Mouse (Mus musculus): Measurements from ENCODE around the gene Wdr6. TPM values are rescaled to one million over a fixed set of nuclear protein-coding genes. Genes with fewer than 3 reads are reported as not detected.

Wdr6 gene
- polyA plus RNA-seq, 1 experiment: 97.4 TPM

- no peak overlapping the region for H3K4me3 ChIP-seq (replicated peaks; ENCODE audit: insufficient read depth, low read depth, low read length)
- no peak overlapping the region for H3K27ac ChIP-seq (ENCODE audit: insufficient read depth, low read length)
- TF ChIP-seq POLR2A (IDR thresholded peaks at IDR 0.05; ENCODE audit: borderline replicate concordance, insufficient read depth, low read length): no peak
- TF ChIP-seq CTCF (IDR thresholded peaks at IDR 0.05; ENCODE audit: borderline replicate concordance, insufficient read depth, low read depth, low read length): no peak
- no peaks in the 10 kb centered on the region for H3K27me3 ChIP-seq (ENCODE audit: control insufficient read depth, insufficient read depth, low read length)
- DNase-seq: no peak
- H3K4me1 ChIP-seq (ENCODE audit: control insufficient read depth, insufficient read depth, low read length): no peaks in the 10 kb centered on the region
Observed at GRCm38 (mm10) chr9:108540846-108541245, 37.7 kb downstream of the Wdr6 start.

DNA sequence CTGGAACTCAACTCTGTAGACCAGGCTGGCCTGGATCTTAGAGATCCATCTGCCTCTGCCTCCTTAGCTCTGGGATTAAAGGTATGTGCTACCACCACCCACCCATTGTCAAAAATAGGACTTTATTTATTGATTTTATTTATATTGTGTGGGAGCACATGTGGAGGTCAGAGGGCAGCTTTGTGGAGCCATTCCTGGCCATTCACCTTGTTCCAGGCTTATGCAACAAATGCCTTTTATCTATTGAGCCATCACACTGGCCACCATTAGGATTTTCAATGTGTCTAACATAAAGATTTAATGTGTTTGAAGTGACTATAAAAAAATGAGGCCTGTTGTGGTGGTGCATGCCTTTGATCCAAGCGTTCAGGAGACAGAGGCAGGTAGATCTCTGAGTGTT lies 47.0 kb downstream of the Wdr6 start:
- WGBS: 96% methylated on average over 1 of the region's 1 CpGs
- no peak overlapping the region for H3K27ac ChIP-seq (ENCODE audit: insufficient read depth, low read length)
- no peaks in the 10 kb centered on the region; the same call in 1 of the 2 replicates for H3K4me1 ChIP-seq (ENCODE audit: control insufficient read depth, insufficient read depth, low read length)
- TF ChIP-seq CTCF (IDR thresholded peaks at IDR 0.05; ENCODE audit: borderline replicate concordance, insufficient read depth, low read depth, low read length) (no peak), POLR2A (IDR thresholded peaks at IDR 0.05; ENCODE audit: borderline replicate concordance, insufficient read depth, low read length) (no peak)
- no peak for DNase-seq
- no peak overlapping the region for H3K4me3 ChIP-seq (replicated peaks; ENCODE audit: insufficient read depth, low read depth, low read length)
- no peaks in the 10 kb centered on the region for H3K27me3 ChIP-seq (ENCODE audit: control insufficient read depth, insufficient read depth, low read length)

- H3K4me3 ChIP-seq (replicated peaks; ENCODE audit: insufficient read depth, low read depth, low read length): no peak overlapping the region
- no peaks in the 10 kb centered on the region; the same call in 1 of the 2 replicates for H3K4me1 ChIP-seq (ENCODE audit: control insufficient read depth, insufficient read depth, low read length)
- 79% methylated on average over 1 of the region's 1 CpGs for WGBS
- no peak for DNase-seq
- H3K27ac ChIP-seq (ENCODE audit: insufficient read depth, low read length): no peak overlapping the region
- TF ChIP-seq POLR2A (IDR thresholded peaks at IDR 0.05; ENCODE audit: borderline replicate concordance, insufficient read depth, low read length): no peak
- no peak for TF ChIP-seq CTCF (IDR thresholded peaks at IDR 0.05; ENCODE audit: borderline replicate concordance, insufficient read depth, low read depth, low read length)
- no peaks in the 10 kb centered on the region for H3K27me3 ChIP-seq (ENCODE audit: control insufficient read depth, insufficient read depth, low read length)
Observed at GRCm38 (mm10) chr9:108530954-108531353, 47.6 kb downstream of the Wdr6 start.

DNA sequence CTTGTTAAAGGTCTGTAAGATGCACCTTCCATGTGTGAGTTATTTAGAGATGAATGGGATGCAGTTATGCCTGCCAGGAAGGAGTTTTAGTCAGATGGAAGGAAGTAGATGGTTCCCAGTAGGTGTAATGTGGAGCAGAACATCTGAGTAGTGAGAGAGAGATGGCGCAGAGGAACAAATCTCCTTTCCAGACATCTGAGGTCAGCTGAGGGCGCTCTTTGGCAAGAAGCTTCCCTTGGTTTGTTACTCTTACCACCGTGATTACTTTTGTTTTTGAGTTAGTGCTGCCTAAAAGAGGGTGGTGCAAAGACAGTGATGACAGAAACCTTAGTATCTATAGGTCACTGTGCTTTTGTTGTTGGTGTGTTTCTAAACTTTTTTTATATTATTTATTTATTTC lies 53.1 kb downstream of the Wdr6 start:
- no peak for DNase-seq
- Histone ChIP-seq H3K4me1 (ENCODE audit: control insufficient read depth, insufficient read depth, low read length) (no peaks in the 10 kb centered on the region; the same call in 1 of the 2 replicates), H3K4me3 (replicated peaks; ENCODE audit: insufficient read depth, low read depth, low read length) (no peak overlapping the region), H3K27me3 (ENCODE audit: control insufficient read depth, insufficient read depth, low read length) (no peaks in the 10 kb centered on the region), H3K27ac (ENCODE audit: insufficient read depth, low read length) (no peak overlapping the region)
- TF ChIP-seq CTCF (IDR thresholded peaks at IDR 0.05; ENCODE audit: borderline replicate concordance, insufficient read depth, low read depth, low read length): no peak
- TF ChIP-seq POLR2A (IDR thresholded peaks at IDR 0.05; ENCODE audit: borderline replicate concordance, insufficient read depth, low read length): no peak
- 49% methylated on average over 3 of the region's 3 CpGs for WGBS

DNA sequence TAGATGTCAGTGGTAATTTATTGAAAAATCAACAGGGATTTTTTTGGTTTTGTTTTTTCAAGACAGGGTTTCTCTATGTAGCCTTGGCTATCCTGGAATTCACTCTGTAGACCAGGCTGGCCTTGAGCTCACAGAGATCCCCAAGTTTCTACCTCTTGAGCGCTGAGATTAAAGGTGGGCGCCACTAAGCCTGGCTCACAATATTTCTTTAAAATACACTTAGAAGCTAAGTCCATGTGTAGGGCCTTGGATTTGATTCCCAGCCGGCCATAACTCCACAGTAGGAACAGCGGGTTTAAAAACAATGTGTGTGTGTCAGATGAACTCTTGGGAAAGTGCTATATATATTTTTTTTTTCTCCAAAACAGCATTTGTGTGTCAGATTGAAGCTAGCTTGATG lies 55.2 kb downstream of the Wdr6 start:
- WGBS: 89% methylated on average over 4 of the region's 4 CpGs
- DNase-seq: no peak
- Histone ChIP-seq H3K27me3 (ENCODE audit: control insufficient read depth, insufficient read depth, low read length) (no peaks in the 10 kb centered on the region), H3K4me3 (replicated peaks; ENCODE audit: insufficient read depth, low read depth, low read length) (no peak overlapping the region), H3K27ac (ENCODE audit: insufficient read depth, low read length) (no peak overlapping the region), H3K4me1 (ENCODE audit: control insufficient read depth, insufficient read depth, low read length) (peaks cover 7% of the 10 kb centered on the region; the same call in 1 of the 2 replicates)
- TF ChIP-seq CTCF (IDR thresholded peaks at IDR 0.05; ENCODE audit: borderline replicate concordance, insufficient read depth, low read depth, low read length) (no peak), POLR2A (IDR thresholded peaks at IDR 0.05; ENCODE audit: borderline replicate concordance, insufficient read depth, low read length) (no peak)

Other genes with a start within 250 kb of the Wdr6 start
- gene Gpx1, start 239.8 kb downstream of the Wdr6 start, polyA plus RNA-seq (2012; rRNA removed): 247 and 249 TPM in 2 replicates
- 97.5 and 104 TPM in 2 replicates for gene Usp4, start 230.9 kb downstream of the Wdr6 start, polyA plus RNA-seq (2012; rRNA removed)
- 1.3 and 1.7 TPM in 2 replicates for gene 1700102P08Rik, start 185.9 kb downstream of the Wdr6 start, polyA plus RNA-seq (2012; rRNA removed)
- 0.13 and 0.17 TPM in 2 replicates for gene Ccdc36, start 150.3 kb downstream of the Wdr6 start, polyA plus RNA-seq (2012; rRNA removed)
- gene BC048562, start 142.3 kb downstream of the Wdr6 start, polyA plus RNA-seq (2012; rRNA removed): not detected in 2 replicates
- 23.4 and 27.6 TPM in 2 replicates for gene Ccdc71, start 118.2 kb downstream of the Wdr6 start, polyA plus RNA-seq (2012; rRNA removed)
- 36.2 and 47.1 TPM in 2 replicates for gene Klhdc8b, start 117.2 kb downstream of the Wdr6 start, polyA plus RNA-seq (2012; rRNA removed)
- 31.0 and 34.2 TPM in 2 replicates for gene Lamb2, start 99.0 kb downstream of the Wdr6 start, polyA plus RNA-seq (2012; rRNA removed)
- 192 and 212 TPM in 2 replicates for gene Usp19, start 88.1 kb downstream of the Wdr6 start, polyA plus RNA-seq (2012; rRNA removed)
- gene Qars, start 71.0 kb downstream of the Wdr6 start, polyA plus RNA-seq (2012; rRNA removed): 99.4 and 107 TPM in 2 replicates
- gene Qrich1, start 61.9 kb downstream of the Wdr6 start, polyA plus RNA-seq (2012; rRNA removed): 117 and 124 TPM in 2 replicates
- gene Impdh2, start 18.5 kb downstream of the Wdr6 start, polyA plus RNA-seq (2012; rRNA removed): 70.6 and 76.9 TPM in 2 replicates
- 63.0 and 69.3 TPM in 2 replicates for gene Ndufaf3, start 11.3 kb downstream of the Wdr6 start, polyA plus RNA-seq (2012; rRNA removed)
- 215 and 239 TPM in 2 replicates for gene Dalrd3, start 8.9 kb downstream of the Wdr6 start, polyA plus RNA-seq (2012; rRNA removed)
- gene P4htm, start 18.9 kb upstream of the Wdr6 start, polyA plus RNA-seq (2012; rRNA removed): 102 and 105 TPM in 2 replicates
- gene Arih2, start 70.6 kb upstream of the Wdr6 start, polyA plus RNA-seq (2012; rRNA removed): 53.7 and 54.2 TPM in 2 replicates
- gene Slc25a20, start 83.3 kb upstream of the Wdr6 start, polyA plus RNA-seq (2012; rRNA removed): 18.2 and 19.1 TPM in 2 replicates
- gene Prkar2a, start 110.6 kb upstream of the Wdr6 start, polyA plus RNA-seq (2012; rRNA removed): 24.6 and 26.6 TPM in 2 replicates
- gene Ip6k2, start 205.1 kb upstream of the Wdr6 start, polyA plus RNA-seq (2012; rRNA removed): 162 and 168 TPM in 2 replicates
- gene Nckipsd, start 229.6 kb upstream of the Wdr6 start, polyA plus RNA-seq (2012; rRNA removed): 73.9 and 76.9 TPM in 2 replicates
- gene Celsr3, start 247.6 kb upstream of the Wdr6 start, polyA plus RNA-seq (2012; rRNA removed): 77.1 and 88.3 TPM in 2 replicates